Mouse (Mus musculus): Measurements from ENCODE around the gene Ndufs2.
A peak's percentile ranks its signal among the peaks of the same experiment; 100 is the strongest.

Ndufs2 gene

GRCm38 (mm10) chr1:171278436-171278835, 27.2 kb upstream of the Ndufs2 start:
- no peak for DNase-seq

- no peak for DNase-seq
These were observed 26.5 kb upstream of the Ndufs2 start for GRCm38 (mm10) chr1:171277736-171278135.

DNA sequence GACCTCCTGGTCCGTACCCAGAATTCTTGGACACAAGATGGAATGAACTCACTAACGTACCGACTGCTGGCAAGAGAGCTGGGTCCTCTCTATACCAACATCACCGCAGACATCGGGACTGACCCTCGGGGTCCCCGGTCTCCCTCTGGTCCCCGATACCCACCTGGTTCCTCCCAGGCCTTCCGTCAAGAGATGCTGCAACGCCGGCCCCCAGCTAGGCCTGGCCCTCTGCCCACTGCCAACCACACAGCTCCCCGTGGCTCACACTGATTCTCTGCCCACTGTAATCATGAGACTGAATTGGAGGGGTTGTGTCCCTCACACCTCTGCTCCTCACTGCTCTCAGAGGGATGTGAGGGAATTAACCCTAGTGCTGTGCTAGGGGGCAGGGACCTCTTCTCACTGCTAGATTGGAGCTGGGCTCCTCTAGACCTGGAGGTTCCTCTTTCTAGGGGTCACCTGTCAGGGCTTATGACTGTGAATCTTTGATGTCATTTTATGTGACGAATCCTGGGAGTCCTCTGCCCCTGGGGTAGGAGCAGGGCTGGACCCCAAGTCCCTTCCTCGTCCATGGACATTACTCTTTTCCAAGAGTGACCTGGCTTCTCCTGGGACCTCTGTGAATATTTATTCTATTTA, 25.0 kb upstream of the Ndufs2 start:
- no peak for DNase-seq

- no peak for DNase-seq
These were observed 24.1 kb upstream of the Ndufs2 start for GRCm38 (mm10) chr1:171275144-171275734.

- no peak for DNase-seq
These were observed 23.0 kb upstream of the Ndufs2 start for GRCm38 (mm10) chr1:171274171-171274570.

DNA sequence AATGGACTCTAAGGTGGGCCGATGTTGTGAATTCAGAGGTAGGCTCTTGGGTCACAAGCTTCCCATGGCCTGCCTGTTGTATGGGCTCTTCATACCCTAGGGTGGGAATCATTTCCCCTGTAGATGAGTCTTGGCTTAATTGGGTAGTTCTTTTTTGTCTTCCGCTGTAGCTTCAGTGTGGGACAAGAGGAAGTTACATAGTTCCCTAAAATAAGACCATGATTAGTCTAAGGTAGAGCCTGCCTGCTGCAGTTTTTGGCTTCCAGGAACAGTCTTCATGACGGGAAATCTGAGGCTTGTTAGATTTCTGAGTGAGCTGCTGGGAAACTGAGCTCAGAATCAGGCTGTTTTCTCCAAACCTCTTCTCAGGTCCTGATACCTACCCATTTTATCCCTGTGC, 20.9 kb upstream of the Ndufs2 start:
- DNase-seq: no peak

GRCm38 (mm10) chr1:171271622-171272021, 20.4 kb upstream of the Ndufs2 start:
- no peak for DNase-seq

GRCm38 (mm10) chr1:171271196-171271595, 20.0 kb upstream of the Ndufs2 start:
- DNase-seq: no peak

- no peak for DNase-seq
These were observed 19.3 kb upstream of the Ndufs2 start for GRCm38 (mm10) chr1:171270573-171270900.

GRCm38 (mm10) chr1:171269848-171270572, 18.8 kb upstream of the Ndufs2 start, which contains the start of gene B4galt3:
B4galt3 (plus strand) TSS chr1:171270328.
- peak; percentile 94 for DNase-seq

DNA sequence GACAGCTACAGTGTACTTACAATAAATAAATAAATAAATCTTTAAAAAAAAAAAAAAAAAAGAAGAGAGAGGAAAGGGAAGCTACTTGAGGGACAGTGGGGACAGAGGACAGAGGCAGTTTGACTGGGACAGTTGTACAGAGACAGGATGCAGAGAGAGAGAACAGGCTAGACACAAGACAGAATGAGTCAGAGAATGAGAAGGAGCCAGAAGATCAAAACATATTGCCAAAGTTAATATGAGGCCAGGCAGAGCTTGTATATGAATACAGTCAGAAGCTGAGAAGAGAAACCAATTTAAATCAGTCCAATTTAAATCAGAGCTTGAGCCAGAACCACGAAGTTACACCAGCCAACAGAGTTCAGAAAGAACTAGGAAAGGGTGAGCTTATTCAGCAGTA, 17.2 kb upstream of the Ndufs2 start:
- DNase-seq: no peak

- no peak for DNase-seq
These were observed 15.0 kb upstream of the Ndufs2 start for GRCm38 (mm10) chr1:171265971-171266744.

GRCm38 (mm10) chr1:171263666-171264461, 12.7 kb upstream of the Ndufs2 start:
- DNase-seq: no peak

GRCm38 (mm10) chr1:171263185-171263611, 12.0 kb upstream of the Ndufs2 start:
- peak; percentile 89 for DNase-seq

DNA sequence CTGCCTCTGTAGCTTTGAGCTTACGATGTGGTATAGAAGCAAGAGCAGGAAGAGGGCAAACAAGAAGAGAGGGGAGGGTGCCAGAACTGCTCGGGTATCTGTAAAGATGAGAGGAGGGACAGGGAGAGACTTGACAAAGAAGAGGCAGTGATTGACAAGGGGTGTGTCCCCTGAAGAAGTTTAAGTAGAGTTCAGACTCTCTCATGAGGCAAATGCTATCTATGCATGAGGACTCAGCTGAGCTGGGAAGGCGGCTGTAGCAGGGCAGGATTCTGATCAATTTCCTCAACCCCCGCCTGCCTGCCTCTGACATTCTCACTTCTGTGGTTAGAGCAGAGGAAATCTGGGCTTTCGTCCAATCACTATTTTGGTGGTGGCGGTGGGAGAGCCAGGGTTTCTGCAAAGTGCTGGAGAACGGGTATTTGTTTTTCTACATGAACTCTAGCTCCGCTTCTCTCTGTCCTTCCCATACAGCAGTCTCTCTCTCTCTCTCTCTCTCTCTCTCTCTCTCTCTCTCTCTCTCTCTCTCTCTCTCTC, 11.5 kb upstream of the Ndufs2 start:
- no peak for DNase-seq

DNA sequence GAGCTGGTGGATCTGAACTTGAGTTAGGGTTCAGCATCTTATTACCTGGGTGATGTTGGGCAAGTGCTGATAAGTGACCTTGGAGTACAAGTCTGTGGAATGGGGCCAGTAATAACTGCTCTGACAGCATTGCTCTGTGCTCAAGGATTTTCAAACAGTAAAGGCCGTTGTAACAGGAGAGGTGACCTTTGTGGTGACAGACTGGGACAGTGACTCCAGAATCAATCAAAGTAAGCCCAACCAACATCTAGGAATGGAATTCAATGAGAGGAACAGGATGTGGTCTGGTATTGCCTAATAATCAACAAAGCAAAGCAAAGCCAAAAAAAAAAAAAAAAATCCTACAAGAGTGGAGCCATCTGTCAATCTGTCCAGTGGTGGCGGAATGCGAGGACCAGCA, 9.1 kb upstream of the Ndufs2 start:
- no peak for DNase-seq

GRCm38 (mm10) chr1:171258921-171259320, 7.7 kb upstream of the Ndufs2 start:
- DNase-seq: no peak

DNA sequence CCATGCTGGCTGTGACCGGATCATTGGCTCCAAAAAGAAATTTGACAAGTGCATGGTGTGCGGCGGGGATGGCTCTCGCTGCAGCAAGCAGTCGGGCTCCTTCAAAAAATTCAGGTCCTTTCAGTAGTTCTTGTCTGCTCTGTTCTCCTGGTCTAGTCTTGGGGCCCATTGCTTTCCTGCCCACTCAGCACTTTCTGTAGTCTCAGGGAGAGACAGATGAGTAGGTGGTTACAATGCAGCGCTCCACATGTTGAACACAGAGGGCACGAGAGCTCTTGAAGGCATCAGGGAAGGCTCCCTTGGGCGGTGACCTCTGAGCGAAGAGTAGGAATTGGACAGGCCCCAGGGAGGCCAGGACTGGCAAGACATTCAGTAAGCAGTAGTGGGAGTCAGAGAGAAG, 6.6 kb upstream of the Ndufs2 start:
- no peak for DNase-seq

- peak; percentile 83 for DNase-seq
These were observed 5.9 kb upstream of the Ndufs2 start for GRCm38 (mm10) chr1:171256937-171257548.

GRCm38 (mm10) chr1:171256095-171256818, 5.1 kb upstream of the Ndufs2 start:
- no peak for DNase-seq

DNA sequence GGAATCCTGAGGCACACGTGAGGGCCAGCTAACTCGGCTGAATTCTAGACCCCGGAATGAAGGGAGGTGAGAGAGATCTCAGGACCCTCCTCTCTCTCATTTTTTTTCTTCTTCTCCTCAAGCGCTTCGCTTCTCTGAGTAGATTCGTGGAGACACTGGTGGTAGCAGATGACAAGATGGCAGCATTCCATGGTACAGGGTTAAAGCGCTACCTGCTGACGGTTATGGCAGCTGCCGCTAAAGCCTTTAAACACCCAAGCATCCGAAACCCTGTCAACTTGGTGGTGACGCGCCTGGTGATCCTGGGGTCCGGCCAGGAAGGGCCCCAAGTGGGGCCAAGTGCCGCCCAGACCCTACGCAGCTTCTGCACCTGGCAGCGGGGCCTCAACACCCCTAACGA, 1.2 kb upstream of the Ndufs2 start:
- peak; percentile 43 for DNase-seq

All from retina, postnatal 1 day (tissue).